Mouse (Mus musculus): ENCODE measurements at regions not wholly inside any gene's neighbourhood (a gene's known extent, or its start where the extent isn't known, plus 50 kb on each side); places are given as distances from the start of the nearest gene placed in this dataset.

DNA sequence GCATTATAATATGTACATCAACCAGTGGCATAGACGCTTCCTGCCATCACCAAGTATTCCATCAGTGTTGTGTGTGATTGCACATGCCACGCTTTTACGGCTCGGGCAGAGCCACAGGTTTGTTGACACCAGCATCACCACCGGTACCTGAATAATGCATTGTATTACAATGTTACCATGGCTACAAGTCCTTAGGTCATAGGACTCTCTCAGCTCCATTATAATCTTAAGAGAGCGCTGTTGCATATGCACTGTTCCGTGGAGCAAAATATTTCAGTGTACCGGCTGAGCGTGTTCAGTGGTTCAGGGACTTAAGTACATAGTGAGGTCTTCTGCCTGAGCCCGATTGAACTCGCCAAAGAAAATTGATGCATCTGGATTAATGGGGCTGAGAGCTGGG lies 303.4 kb upstream of the Id4 start:
- no peak for DNase-seq (ENCODE audit: low spot score)

DNA sequence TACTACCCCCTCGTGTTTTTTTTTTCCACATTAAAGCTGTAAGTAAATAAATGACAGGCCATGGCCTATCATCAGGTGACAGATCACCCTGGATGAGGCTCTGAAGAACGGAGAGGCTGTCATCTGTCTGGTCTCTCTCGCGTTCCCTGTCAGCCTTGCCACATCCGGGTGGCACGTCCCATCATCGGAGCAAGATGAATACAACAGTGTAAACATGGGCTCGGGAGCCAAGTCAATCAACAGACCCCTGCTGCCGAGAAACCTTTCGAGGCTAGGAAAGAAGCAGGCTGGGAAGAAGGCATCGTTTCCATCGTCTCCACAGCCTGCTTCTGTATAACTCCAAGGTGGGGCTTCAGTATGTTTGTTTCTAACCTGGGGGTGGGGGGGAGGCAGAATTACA lies 286.8 kb upstream of the Id4 start:
- no peak for DNase-seq (ENCODE audit: low spot score)

DNA sequence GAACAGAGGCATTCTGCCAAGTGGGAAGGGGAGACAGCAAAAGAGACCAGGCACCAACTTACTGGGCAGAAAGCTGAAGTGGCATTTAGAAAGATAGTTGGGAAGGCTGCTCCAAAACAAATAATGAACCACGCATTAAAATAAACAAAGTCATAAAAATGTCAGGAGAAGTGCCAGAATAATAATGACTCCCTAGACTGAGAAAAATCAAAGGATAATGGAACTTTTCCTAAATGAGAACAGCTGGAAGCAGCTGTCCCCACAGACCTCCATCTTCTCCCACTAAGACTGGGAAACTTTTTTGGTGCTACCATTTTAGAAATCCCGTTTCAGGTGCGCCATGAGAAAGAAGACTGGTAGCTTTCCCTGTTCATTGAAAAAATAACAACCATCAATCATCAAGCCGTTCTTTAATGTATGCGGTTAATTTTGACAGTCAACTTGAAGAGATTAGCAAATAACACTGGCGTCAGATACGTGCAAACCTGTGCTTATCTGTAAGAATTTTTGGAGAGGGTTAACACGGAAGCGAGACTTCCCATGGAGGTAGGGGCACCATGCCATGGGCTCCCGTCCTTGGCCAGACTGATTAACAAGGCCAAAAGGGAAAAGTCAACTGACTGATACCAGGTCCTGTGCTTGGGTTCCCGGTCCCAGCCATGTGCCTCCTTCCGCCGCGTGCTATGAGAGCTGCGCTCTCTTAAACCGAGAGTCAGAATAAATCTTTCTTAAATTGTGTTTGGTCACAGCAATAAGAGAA lies 286.1 kb upstream of the Id4 start:
- no peak for DNase-seq (ENCODE audit: low spot score)

DNA sequence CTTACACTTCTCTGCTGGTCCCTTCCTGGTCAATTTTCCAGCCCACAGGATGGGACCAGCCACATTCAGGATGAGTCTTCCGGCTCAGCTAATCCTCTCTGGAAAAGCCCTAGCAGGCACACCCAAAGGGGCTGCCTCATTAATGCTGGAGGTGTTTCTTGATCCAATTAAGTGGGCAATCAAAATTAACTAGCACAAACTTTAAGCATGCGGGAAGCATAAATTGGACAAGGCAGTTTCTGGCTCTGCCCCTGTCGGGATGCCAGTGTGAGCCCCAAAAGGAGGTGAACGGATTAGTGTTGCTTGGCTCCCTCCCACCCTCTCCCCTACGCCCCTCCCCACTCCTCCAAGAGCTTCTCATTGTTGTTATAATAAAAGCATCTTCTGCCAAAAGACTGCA lies 262.5 kb upstream of the Id4 start:
- DNase-seq (ENCODE audit: low spot score), result no peak

DNA sequence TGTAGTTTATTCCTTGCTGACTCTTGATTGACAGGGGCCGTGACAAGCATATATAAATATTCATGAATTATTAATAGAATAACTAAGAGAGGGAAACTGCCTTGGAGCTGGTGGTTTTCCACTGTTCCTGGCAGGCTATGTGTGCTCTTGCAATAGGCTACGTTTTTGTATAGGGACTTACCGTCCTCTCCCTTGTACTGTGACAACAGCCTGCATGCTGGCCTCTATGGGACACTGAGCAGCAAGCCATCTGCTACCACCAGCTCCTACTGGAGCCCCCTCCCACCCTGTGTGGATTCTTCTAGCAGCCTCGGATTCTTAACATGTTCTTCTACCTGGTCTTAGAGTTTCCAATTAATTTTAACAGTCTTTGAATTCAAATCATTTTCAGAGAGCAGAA lies 261.6 kb upstream of the Id4 start:
- no peak for DNase-seq (ENCODE audit: low spot score)

DNA sequence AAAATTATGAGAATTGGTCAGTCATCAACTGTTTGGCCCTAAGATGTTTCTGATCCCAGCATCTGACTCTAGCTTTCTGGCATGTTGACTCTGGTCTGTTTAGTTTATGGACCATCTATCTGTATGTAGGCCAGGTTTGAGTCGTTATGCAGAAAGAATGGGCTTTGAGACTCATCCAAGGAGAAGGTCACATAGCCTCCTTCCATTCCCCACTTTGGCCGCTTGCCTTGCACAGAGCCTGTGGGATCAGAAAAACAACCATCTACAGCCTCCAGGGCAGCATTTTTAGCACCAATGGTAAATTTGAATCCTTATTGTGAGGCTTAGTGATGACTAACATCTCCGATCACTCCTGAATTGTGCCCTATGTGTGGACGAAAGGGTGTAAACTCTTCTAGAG lies 257.9 kb upstream of the Id4 start:
- DNase-seq (ENCODE audit: low spot score), result no peak

DNA sequence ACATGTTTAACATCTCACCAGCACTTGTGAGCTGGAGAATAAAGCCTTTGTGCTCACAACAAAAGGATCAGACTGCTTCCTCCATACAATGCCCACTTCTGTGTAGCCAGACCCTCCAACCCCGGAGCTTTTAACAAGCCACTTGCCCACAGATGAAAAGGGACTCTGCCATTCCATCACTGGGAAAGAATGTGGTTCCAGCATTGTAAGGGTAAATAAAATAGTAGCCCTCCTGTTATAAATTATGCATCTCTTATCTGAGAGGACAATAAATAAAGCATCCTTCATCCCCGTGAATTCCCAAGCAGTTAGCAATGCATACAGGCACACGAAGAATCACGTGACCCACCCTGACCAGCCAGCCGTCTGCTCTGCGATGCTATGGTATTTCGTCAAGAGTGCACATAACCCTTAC lies 247.7 kb upstream of the Id4 start:
- DNase-seq (ENCODE audit: low spot score), result no peak

DNA sequence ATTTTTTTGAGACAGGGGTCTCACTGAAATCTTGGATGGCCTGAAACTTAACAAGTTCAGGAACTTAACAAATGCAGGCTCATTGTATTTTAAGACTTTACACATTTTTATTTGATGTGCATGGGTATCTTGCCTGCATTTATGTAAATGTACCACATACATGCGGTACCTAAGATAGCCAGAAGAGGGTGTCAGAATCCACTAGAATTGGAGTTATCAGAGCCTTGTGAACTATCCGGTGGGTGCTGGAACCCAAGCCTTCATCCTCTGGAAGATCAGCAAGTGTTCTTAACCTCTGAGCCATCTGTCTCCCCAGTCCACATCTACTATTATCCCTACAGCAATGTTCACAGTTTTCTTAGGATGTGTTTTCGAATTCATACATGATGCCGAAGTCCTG lies 245.7 kb upstream of the Id4 start:
- DNase-seq (ENCODE audit: low spot score), result no peak

DNA sequence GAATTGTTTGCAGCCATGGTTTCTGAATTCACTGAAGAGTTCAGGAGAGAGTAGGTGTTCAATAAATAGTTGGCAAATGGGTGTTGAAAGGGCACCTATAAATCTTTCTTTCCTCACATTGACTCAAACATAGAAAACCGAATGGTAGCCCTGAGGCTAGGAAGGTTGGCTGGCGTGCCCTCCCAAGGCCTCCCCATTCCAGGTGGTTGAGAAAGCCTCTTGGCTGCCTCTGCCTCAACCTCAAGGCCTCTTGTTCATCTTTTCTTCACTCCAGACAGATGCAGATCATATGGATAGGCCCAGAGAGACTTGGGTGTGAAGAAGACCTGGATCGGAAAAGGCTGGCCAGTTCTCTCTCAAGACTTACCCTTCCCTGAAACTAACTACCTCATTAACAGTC lies 245.0 kb upstream of the Id4 start:
- no peak for DNase-seq (ENCODE audit: low spot score)

DNA sequence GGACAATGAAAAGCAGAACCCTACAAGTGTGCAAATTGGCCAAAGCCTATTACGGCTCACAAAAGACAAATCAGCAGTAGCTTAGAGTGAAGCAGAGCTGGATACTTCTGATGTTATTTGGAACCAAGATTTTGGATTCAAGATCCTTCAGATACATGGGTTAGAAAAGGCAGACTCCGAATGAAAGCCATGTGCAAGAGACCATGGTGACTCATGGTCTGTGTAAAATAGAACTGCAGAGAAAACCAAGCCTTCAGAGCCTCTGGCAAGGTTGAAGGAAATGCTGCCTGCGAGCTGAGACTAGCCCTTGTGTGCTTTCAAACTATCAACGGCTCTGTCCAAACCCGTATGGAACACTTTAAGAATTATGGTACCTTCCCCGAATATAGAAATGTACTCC lies 244.4 kb upstream of the Id4 start:
- no peak for DNase-seq (ENCODE audit: low spot score)

DNA sequence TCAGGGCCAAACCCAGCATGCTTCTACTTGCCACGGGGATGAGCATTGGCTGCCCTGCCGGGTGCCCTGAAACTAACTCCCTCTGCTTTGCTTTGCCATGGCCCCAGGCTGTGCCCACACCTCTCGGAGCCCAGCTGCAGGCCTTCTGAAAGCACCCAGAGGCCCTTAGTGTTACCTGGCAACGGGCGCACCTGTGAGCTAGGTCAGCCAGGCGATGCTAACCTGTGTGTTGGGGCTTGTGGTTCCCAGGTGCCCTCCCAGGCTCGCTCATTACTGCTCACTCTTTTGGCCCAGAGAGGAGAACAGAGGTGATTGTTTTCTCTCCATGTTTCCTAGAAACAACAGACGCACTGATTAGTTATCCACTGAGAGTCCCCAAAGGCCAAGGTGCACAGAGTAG lies 243.4 kb upstream of the Id4 start:
- DNase-seq (ENCODE audit: low spot score), result no peak

DNA sequence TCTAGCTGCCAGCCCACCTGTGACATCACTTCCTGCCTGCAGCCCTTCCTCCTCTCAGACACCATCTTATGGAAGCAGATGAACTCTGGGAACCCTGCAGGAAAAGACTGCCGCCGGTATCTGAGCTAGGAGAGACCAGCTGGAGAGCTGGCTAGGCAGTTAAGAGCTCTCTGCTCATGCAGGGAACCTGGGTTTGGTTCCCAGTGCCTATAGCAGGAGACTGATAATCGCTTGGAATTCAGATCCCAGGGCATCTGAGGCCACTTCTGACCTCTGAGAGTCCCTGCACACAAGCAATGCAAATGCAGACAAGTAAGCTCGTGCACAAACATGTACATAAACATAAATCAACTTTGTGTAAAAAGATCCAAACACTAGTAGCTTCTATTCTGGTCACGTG lies 242.4 kb upstream of the Id4 start:
- DNase-seq (ENCODE audit: low spot score), result no peak

DNA sequence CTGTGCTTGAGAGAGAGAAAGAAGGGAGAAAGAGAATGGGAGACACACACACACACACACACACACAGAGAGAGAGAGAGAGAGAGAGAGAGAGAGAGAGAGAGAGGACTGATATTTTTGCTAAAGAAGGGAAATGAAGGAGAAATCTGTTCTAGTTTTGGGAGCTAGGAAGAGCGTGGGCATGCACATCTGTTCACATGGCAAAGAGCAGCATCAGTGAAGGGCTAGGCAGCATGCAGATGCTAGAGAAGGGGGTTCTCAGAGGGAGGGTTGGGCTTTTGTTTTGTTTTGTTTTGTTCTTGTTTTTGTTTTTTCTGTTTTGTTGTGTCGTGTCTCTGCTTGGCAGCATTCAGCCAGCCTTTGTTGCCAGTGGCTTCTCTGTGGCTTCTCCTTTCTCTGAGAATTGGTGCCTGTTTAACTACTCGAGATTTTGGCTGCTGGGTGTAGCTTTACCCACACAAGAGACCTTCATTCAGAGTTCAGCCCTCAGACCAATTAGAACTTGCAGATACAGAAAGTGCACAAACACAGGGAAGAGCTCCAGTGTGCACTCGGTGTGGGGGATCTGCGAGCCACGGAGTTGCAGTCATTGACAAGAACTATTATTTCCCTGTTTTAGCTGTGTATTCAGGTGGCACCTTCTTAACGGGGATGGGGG lies 237.9 kb upstream of the Id4 start:
- no peak for DNase-seq (ENCODE audit: low spot score)

DNA sequence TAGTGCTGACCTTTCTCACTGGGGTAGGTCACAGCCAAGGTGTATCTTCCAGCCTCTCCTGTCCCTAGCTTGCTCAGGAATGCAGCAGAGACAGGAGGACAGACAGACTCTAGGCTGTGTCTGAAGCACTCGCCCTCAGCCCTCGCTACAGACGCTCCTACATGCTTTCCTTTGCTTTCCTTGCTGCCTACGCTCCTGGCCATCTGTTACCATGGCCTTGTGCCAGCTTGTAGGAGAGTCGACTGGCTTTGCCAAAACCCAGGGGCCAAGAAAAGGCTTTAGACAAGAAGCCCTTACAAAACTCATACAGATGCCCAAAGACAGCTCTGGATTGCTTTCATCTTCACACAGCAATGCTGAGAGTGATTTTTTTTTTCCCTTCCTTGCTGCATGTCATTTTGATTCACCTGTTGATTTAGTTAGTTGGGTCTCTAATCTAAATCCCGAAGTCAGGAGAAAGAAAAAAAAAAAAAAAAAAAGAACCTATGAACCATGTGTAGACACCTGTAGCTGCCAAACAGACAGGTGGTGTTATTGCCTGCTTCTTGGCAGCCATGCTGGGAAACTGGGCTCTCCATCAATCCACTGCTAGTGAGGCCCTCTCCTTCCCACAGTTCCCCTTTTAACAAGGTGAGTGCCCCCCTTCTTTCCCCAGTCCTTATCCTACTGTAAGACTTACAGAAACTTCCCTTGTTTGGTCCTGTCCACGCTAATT lies 233.1 kb upstream of the Id4 start:
- no peak for DNase-seq (ENCODE audit: low spot score)

DNA sequence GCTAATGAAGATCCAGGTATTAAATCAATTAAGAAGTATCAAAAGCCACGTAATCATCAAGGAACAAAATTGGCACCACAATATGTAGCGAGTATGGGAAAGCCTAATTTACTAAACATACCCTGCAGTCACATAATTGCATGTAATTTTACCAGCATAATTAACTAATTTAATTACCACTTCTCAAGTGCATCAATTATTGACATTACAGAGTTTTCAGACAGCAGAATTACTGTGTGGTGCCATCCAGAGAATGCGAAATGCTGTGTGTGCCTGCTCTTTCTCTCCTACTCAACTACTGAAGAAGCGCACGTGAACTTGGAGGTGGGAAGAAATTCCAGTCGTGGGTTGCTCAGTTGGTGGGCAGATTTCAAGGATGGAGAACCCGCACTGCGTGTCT lies 229.5 kb upstream of the Id4 start:
- no peak for DNase-seq (ENCODE audit: low spot score)

DNA sequence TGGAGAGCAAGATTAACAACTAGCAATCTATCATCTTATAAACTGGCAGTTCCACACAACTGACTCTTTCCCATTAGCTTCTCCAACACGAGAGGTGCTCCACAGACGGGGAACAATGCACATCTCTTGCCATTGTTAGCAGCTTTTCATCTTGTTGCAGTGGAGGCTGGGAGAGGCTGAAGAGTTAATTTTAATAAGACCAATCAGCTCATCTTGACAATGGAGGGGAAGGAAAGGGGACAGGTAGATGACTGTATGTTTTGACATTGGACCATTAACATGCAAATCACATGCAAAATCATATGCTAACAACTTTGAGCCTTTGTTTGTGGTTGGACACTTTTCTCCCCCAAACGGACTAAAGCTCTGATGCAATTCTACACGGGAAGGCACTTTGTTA lies 218.9 kb upstream of the Id4 start:
- no peak for DNase-seq (ENCODE audit: low spot score)

DNA sequence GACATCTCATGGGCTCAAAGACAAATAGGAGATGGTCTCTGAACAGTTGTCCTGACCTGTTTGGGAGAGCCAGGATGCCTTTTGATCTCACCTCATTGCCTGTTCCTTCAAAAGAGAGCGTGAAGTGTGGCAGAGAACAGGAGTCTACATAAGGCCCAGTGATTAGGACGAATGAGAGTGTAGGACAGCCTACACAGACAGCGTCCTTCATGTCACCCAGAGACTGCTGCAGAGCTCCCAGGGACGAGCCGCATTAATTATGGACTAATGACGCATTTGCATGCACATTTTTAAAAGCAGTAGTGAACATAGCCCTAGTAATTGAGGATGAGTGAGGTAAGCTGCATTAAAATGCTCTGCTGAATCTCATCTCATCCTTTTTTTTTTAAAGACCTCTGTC lies 218.5 kb upstream of the Id4 start:
- no peak for DNase-seq (ENCODE audit: low spot score)

DNA sequence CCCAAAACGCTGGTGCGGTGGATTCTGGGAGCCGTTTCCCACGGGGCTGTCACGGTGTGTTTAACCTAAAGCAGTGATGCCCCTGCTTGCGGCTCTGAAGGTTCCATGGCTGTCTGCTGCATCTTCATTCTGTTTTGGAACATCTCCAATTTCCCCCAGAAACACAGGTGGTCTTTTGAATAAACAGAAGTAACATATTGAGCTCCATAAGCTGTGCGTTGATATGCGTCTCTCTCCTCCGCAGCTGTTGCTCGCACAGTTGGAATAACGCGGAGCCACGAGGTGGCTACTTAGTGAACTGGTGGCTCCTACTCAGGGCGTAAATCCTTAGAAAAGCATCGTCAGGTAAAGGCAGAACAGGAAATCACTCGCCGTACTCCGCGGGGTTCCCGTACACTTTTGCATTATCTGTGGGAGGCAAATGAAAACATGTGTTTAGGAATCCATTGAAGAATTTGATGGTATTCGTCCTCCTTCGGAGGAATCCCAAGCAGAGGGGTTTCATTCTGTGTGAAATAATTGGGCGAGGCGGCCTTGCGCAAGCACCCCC lies 214.8 kb upstream of the Id4 start:
- no peak for DNase-seq (ENCODE audit: low spot score)

DNA sequence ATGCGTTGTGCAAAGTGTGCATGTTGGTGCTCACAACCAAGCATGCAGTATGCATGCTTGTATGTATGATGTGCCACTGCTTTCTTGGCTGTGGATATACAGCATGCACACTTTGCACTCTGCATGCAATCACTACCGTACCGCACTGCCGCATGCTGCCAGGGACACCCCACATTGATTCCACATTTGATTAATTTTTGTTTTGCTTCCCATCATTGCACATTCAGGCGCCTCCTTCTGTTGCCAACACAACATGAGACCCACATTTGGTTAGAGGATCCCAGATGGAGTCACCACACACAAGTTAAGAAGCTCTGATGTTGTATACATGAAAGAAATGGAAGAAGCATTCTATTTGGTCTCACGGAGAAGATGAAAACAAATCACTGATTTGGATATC lies 211.2 kb upstream of the Id4 start:
- DNase-seq (ENCODE audit: low spot score), result no peak

DNA sequence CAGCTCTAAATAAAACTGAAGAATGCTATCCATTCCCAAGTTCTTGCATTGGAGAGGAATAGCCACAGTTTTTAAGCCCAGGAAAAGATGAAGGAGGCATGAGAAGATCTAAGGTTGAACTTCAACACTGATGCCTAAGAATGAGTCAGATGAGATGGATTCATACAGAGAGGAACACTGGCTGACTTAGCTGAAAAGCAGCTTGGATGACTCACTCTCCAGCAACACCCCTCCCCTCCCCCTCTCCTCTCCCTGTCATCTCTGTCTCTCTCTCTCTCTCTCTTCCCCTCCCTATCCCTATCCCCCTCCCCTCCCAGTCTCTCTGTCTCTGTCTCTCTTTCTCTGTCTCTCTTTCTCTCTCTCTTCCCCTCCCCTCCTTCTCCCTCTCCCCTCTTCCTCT lies 186.4 kb upstream of the Id4 start:
- DNase-seq (ENCODE audit: low spot score), result no peak

DNA sequence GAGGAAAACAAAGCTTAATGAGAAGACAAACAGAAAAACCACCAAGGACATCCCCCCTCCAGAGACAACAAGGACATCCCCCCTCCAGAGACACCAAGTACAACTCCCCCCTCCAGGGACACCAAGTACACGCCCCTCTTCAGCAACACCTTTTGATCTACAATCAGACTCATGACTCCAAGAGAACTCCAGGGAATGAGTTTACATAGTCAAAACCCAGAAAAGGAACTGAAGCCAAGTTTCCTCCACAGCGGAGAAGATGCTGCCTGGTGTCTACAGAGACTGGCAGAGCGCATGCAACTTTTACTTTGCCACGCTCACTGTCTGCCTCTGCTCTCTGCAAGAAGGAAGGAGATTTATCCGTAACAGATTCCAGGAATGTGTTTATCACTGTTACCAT lies 185.7 kb upstream of the Id4 start:
- no peak for DNase-seq (ENCODE audit: low spot score)

DNA sequence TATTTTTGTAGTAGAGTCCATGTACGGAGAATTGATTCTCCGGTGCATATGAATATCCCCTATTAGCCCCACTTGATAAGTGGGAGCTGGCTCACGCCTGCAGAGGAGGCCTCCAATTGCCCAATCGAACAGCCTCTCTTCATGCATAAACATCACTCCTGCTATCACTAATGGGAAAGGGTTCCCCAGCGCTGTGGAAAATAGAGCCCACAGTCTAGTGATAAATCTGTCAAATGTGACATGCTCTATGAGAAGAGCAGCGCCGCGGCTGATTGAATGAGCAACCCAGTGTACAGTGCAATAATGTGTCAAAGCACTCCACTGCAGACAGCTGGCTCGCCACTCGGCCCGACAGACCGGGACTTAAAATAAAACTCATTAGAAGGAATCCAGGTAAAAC lies 182.8 kb upstream of the Id4 start:
- DNase-seq (ENCODE audit: low spot score), result no peak

DNA sequence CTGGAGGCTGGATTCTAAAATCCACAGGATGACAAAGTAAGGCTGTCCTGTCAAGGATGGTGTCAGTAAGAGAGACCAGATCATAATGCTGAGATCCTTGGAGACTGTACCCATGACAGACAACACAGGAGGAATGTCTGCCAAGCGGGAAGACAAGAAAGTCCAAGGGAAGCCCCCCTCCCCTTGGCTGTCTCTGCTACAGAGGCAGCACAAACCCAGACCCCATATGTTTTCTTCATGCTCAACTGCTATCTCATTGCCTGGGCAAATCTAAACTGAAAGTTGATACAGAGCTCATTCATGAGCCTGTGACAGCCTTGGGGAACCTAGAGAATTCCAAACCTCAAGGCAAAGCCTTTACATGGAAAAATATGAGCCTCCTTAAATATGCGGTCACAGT lies 177.7 kb upstream of the Id4 start:
- DNase-seq (ENCODE audit: low spot score), result no peak
